Mouse (Mus musculus) spleen, adult 18-20 months (tissue): Measurements from ENCODE around the gene Abhd11.
"Not testable (repeated sequence)": the region's sequence is repeated elsewhere in the genome, so short reads cannot be mapped to it uniquely, and the experiment has no call there.

Experiments used
- DNase-seq, 2 experiments: peaks; one replicate each; pipeline ENCODE4 v3.0.0; 2022; ENCODE audit warnings: mixed read lengths in 2 of 2

Gene Abhd11

DNA sequence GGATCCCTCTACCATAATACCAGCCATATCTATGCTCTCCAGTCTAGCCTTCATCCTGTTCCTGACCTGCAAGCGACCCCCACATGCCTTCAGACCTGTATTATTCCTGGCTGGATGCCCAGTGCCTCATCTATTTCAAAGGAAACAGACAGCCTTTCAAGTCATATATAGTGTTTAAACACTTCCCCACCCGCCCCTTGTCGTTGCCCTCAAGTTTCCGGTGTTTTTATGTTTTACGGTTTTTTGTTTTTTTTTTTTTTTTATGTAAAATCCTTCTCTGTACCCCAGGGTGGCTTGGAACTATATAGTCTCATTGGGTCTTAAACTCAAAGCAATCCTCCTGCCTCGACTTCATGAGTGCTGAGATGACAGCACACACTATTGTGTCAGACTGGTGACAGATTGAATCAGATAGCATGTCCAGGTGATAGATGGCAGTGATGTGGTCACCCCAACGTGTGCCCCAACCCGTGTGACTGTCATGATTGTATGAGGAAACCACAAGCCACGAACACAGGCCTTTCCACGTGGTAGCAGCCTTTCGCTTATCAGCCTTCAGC is 15.8 kb downstream of the Abhd11 start:
- DNase-seq = no peak

GRCm38 (mm10) chr5:135025899-135026298 is 16.9 kb downstream of the Abhd11 start:
- no peak for DNase-seq

DNA sequence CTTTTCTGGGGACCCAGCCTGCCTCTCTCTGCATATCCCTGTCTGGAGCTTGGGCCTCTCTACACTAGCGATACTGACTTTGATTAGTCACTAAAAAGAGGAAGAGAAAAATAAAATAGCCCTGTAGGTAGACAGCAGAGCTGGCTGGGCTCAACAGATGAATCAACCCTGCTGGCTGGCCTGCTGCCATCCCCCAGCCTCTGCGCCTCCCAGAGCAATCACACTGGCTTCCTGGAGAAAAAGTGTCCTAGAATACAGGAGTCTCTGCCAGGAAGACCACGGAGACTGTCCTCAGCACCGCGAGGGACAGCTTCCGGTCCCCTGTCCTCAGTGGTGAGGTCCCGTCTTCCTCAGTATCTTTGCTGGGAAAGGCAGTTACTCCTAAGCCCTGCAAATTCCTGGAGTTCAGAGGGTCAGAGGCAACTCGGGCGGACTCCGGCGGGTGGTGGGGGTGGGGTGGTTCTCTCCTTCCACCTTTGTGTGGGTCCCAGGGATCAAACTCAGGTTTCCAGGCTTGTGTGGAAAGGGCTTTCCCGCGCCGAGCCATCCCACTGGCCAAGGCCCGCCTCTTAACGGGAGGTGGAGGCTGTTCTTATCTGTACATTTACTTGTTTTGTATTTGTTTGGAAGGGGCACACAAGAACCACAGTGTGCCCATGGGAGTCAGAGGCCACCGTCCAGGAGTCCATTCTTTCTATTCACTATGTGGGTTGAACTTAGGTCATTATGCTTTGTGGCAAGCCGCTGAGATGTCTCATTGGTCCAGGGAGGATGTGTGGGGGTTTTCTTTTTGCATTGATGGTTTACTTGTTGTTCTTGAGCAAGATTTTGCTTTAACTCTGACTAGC is 20.3 kb downstream of the Abhd11 start:
- no peak for DNase-seq

DNA sequence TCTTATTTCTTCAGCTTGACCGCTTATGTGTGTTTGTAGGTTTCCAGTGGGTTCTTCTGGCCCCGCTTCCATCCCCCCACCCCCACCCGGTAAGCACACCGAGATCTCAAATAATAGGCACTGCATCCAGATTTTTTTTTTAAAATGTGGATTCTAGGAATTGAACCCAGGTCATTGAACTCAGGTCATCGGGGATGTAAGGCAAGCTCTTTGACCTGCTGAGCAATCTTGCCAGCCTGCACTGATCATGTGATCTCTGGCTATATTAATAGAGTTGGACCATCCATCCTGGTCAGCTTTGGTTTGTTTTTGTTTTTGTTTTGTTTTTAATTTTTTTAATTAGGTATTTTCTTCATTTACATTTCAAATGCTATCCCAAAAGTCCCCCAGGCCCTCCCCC is 23.6 kb downstream of the Abhd11 start:
- DNase-seq = no peak

- no peak for DNase-seq
These were observed 25.6 kb downstream of the Abhd11 start for GRCm38 (mm10) chr5:135034593-135034992.

GRCm38 (mm10) chr5:135035608-135036359 is 26.8 kb downstream of the Abhd11 start:
- DNase-seq = no peak

- DNase-seq = no peak
These were observed 29.0 kb downstream of the Abhd11 start for GRCm38 (mm10) chr5:135037946-135038345.

- DNase-seq = no peak
These were observed 30.6 kb downstream of the Abhd11 start for GRCm38 (mm10) chr5:135039541-135039940.

DNA sequence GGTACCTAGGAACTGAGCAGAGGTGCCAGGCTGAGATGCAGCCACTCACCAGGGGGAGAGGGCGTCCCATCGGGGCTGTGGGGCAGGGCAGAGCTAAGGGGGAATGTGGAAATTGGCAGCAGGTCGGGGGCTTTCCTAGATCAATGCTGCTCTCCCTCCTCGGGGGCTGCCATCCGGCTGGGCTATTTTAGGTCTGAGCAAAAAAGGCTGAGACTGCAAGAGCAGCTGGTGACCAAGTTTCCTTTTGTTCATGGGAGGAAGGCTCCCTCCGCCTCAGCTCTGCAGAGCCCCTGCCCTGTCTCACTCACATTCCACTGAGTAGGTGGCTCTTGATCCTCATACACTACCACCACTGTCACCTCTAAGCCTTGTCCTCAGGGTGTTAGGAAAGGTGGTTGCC is 31.1 kb downstream of the Abhd11 start:
- DNase-seq = no peak

GRCm38 (mm10) chr5:135040777-135041176 is 31.8 kb downstream of the Abhd11 start:
- DNase-seq = no peak

DNA sequence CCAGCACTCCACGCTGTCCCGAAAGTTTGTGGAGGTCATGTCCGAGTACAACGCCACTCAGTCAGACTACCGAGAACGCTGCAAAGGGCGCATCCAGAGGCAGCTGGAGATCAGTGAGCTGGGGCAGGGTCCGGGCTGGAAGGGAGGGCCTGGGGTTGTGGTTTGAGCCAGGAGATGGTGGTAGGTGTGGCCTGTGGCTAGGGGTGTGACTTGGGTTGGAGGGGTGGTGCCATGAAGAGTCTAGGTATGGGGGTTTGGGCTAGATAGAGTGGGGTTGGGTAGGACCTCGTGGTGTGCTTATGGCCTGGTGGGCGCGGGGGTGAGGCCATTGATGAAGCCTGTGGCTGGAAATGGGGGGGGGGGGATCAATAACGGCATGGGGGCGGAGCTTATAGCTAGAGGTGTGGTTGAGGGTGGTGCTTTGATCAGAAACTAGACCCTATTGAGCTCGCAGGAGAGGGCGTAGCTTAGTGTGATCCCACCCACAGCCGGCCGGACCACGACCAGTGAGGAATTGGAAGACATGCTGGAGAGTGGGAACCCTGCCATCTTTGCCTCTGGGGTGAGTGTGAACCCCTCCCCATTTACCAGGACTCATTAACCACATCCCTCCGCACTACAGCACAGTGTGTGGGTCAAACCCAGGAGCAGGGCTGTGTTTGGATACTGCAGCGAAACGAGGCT is 33.3 kb downstream of the Abhd11 start:
- no peak for DNase-seq

DNA sequence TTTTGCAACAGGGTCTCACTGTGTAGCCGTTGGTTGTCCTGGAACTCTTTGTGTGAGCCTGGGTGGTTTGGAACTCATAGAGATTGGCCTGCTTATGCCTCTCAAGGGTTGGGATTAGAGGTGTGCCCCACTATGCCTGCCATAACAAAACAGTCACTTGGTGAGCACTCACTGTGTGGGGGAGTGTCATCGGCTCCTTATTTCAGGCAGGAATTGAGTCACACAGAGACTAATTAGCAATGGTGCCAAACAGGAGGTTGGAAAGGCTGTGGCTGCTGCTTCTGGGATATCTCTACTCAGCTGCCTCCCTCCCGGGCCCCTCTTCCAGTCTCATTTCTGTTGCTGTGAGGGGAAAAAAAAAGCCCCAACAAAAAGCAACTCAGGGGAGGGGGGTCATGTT is 35.6 kb downstream of the Abhd11 start:
- no peak for DNase-seq

- DNase-seq = no peak
These were observed 39.6 kb downstream of the Abhd11 start for GRCm38 (mm10) chr5:135048539-135048938.

- DNase-seq = not testable (repeated sequence)
These were observed 40.3 kb downstream of the Abhd11 start for GRCm38 (mm10) chr5:135049268-135049667.

GRCm38 (mm10) chr5:135053356-135053755 is 44.4 kb downstream of the Abhd11 start:
- no peak for DNase-seq
